Mouse (Mus musculus): ENCODE results near the gene Arpc2. TPM values are rescaled to one million over a fixed set of nuclear protein-coding genes. Genes with fewer than 3 reads are reported as not detected.

The Arpc2 gene
- 100 to 1,000 TPM; 249 to 278 TPM for total RNA-seq (2021)
- long read RNA-seq, experiment 1, transcript Arpc2-201 (10 exons, 1,404 nt): major isoform, 234 of 289 reads
- long read RNA-seq, experiment 1, transcript Arpc2-203 (11 exons, 1,439 nt): minor isoform, 34 of 289 reads
- long read RNA-seq, experiment 1, partial matches to known transcripts: 9 of 289 reads
- long read RNA-seq, experiment 1, other reads (novel, unspliced or antisense): 12 of 289 reads
- long read RNA-seq, experiment 2, transcript Arpc2-203 (11 exons, 1,439 nt): minor isoform, 23 of 204 reads
- long read RNA-seq, experiment 2, transcript Arpc2-201 (10 exons, 1,404 nt): major isoform, 157 of 204 reads
- long read RNA-seq, experiment 2, partial matches to known transcripts: 7 of 204 reads
- long read RNA-seq, experiment 2, other reads (novel, unspliced or antisense): 15 of 204 reads

DNA sequence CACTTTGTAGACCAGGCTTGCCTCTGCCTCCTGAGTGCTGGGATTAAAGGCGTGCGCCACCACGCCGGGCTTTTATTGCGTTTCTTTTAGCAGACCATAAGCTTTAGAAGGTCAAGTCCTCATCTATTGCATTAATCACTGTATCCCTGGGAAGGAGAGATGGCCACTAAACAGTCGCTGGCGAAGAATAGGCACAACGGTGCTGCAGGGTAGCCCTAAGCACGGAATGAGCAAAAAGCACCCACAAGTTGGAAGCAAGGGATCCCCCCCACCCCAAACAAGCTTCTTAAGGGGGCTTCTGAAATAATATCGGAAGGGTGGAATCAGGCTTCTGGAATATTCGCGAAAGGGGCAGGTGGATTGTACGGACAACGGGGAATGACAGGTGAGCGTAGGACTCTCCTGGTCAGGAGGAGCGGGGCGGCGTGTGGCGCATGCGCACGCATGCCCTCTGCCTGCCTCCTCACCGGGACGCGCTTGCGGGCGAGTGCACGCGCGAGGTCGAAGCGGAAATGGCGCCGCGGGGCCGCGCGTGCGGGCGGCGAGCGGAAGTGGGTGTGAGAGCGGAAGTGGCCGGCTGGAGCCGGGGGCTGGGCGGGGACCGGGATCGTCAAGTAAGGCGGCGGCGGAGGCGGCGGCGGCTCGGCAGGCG lies at the start of gene Arpc2:
Gene Arpc2, plus strand, starts transcription at position 147 of the 652 bp plus-strand sequence.
- DNase-seq (ENCODE audit: extremely low spot score in 1 of 2, low spot score in 2 of 2): peak; percentile 98
- intact Hi-C loops (cut with DNase I): loop anchor here (1.0 to 5.0 kb wide), 2 partner anchors 48 to 156 kb away; partner anchors contain the start of genes Aamp, Ctdsp1 and Pnkd
- Histone ChIP-seq H3K27ac (peak within 1 kb of the TSS; percentile 98), H3K4me3 (peak within 1 kb of the TSS; percentile 85)
- TF ChIP-seq CTCF (IDR thresholded peaks at IDR 0.05): no peak

- H3K4me3 ChIP-seq: no peak overlapping the region
- intact Hi-C loops (cut with DNase I): no loop called here
- no peak for DNase-seq (ENCODE audit: extremely low spot score in 1 of 2, low spot score in 2 of 2)
- no peak for TF ChIP-seq CTCF (IDR thresholded peaks at IDR 0.05)
- no peak overlapping the region for H3K27ac ChIP-seq
Observed at GRCm38 (mm10) chr1:74190471-74190870, 45.4 kb upstream of the Arpc2 start.

DNA sequence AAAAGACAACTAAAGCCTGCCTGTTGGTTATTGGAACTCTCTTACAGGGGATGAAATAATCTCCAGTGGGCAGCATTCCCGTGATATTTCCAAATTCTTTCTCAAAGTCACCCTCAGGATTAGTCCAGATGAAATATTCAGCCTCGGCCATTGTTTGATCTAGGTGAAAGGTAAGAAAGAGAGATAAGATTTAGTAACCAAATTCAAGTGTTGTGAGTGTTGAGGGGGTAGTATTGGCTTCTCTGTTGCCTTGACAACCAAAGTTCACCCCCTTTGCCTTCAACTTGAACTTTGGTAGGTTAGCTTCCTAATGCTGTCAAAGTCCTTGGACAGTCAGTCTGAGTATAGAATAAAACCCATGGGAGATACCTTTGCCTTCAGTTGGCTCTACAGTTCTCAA lies 43.2 kb upstream of the Arpc2 start:
- no peak for DNase-seq (ENCODE audit: extremely low spot score in 1 of 2, low spot score in 2 of 2)
- TF ChIP-seq CTCF (IDR thresholded peaks at IDR 0.05): no peak
- intact Hi-C loops (cut with DNase I): no loop called here

DNA sequence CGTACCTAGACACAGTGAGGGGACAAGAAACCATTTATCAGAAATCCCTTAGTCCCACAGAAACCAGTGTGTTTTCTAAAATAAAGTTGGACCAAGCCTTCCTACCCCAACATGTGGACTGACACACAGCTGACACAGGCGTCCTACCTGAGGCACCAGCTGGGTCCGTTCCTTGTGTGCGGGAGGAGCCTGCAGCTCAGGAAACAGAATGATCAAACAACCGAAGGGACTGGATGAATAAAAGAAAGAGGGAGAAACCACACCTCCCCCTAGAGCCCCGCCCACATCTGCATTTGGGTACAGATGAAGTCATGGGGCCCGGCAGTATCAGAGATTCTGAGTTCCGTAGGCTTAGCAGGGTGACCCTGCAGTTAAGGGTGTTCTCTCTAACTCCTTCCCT lies 41.4 kb upstream of the Arpc2 start, which contains the start of gene Cxcr1:
Gene Cxcr1, minus strand, starts transcription at position 187 of the 400 bp plus-strand sequence.
- Histone ChIP-seq H3K4me3 (no peak within 1 kb of the TSS), H3K27ac (no peak within 1 kb of the TSS)
- TF ChIP-seq CTCF (IDR thresholded peaks at IDR 0.05): no peak
- intact Hi-C loops (cut with DNase I): no loop called here
- DNase-seq (ENCODE audit: extremely low spot score in 1 of 2, low spot score in 2 of 2): no peak

More for the DNA sequence above, 43.2 kb upstream of the Arpc2 start:
- Histone ChIP-seq H3K27ac (no peak overlapping the region), H3K4me3 (no peak overlapping the region)

DNA sequence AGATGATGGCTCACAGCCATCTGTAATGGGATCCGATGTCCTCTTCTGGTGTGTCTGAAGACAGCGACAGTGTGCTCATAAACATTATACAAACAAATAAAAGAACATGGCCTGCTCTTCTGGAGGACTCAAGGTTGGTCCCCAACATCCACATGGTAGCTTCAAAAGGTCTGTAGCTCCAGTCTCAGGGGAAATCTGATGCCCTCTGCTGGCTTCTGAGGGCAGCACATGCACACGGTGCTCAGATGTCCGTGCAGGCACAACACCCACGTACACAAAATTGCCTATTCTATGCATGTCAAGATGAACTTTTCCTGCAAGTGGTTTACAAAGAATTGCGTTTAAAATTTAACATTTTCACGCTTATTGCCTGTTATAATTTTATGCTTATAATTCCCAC lies 39.9 kb upstream of the Arpc2 start:
- intact Hi-C loops (cut with DNase I): loop anchor here (1.0 kb wide), 1 partner anchor 295 kb away; no protein-coding TSS in a partner anchor
- no peak overlapping the region for H3K4me3 ChIP-seq
- DNase-seq (ENCODE audit: extremely low spot score in 1 of 2, low spot score in 2 of 2): no peak
- H3K27ac ChIP-seq: no peak overlapping the region
- TF ChIP-seq CTCF (IDR thresholded peaks at IDR 0.05): peak; percentile 55

DNA sequence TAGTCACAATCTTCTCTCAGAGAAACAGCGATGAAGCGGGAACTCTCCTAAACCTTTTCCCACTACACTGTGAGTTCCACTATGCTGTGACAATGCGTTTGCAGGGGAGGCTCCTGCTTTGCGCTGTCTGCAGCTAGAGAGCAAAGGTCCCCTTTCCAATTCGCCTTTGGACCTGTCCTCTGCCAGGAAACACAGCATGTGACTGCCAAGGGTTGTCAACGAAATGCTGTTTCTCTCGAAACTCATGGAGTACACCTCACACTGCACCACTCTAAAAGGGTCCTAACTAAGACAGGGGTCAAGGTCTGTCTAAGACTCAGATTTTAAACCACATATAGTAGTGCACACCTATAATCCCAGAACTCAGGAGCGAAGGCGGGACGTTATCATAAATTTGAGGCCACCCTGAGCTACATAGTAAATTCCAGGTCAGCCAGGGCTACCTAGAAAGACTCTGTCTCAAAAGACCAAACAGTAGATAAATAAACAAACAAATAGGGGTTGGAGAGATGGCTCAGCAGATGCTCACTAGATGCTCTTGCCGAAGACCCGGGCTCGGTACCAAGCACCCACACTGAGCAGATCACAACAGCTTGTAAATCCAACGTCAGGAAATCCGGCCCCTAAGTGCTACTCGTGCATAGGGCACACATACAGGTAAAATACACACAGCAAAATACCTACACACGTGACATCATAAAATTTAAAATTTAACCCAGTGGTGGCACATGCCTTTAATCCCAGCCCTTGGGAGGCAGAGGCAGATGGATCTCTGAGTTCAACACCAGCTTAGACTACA lies 39.1 kb upstream of the Arpc2 start:
- Histone ChIP-seq H3K4me3 (no peak overlapping the region), H3K27ac (no peak overlapping the region)
- no peak for TF ChIP-seq CTCF (IDR thresholded peaks at IDR 0.05)
- no peak for DNase-seq (ENCODE audit: extremely low spot score in 1 of 2, low spot score in 2 of 2)
- intact Hi-C loops (cut with DNase I): loop anchor here (1.0 kb wide), 1 partner anchor 296 kb away; no protein-coding TSS in a partner anchor

DNA sequence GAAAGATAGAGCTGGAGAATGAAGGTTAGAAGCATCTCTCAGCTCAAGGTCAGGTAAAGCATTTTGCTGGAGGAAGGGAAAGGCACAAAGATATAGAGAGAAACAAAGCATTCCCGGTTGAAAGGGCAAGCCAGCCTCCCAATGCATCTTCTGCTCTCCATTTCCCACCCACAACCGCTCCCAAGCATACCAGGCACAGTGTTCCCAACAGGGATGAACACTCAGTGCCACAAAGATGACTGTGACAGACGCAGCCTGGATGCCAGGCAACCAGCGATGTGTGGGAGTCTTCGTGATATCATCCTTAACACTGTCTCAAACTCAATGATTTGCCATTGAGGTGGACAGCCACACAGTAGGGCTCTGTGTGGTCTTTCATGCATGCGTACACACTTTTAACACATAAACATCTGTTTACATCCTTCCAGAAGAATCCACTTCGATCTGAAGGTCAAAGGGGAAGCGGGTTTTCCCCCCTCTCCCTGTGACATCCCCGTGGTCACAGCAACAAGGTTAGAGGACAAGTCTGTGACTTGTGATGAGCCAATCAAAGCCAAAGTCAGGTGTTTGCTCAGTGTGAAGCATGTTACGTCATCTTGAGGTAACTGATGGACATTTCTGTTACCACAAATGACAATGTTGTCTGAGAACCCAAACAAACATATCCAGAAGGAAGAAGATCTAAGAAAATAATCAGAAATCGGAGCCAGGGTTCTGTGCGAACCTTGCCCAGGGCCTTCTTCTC lies 38.0 kb upstream of the Arpc2 start:
- Histone ChIP-seq H3K4me3 (no peak overlapping the region), H3K27ac (no peak overlapping the region)
- peak; percentile 42 to 58 for DNase-seq (ENCODE audit: extremely low spot score in 1 of 2, low spot score in 2 of 2)
- TF ChIP-seq CTCF (IDR thresholded peaks at IDR 0.05): no peak
- intact Hi-C loops (cut with DNase I): no loop called here

GRCm38 (mm10) chr1:74199046-74199445 lies 36.8 kb upstream of the Arpc2 start:
- intact Hi-C loops (cut with DNase I): no loop called here
- no peak overlapping the region for H3K27ac ChIP-seq
- no peak overlapping the region for H3K4me3 ChIP-seq
- TF ChIP-seq CTCF (IDR thresholded peaks at IDR 0.05): no peak
- DNase-seq (ENCODE audit: extremely low spot score in 1 of 2, low spot score in 2 of 2): no peak

- TF ChIP-seq CTCF (IDR thresholded peaks at IDR 0.05): no peak
- no peak overlapping the region for H3K27ac ChIP-seq
- no peak overlapping the region for H3K4me3 ChIP-seq
- no peak for DNase-seq (ENCODE audit: extremely low spot score in 1 of 2, low spot score in 2 of 2)
- intact Hi-C loops (cut with DNase I): no loop called here
Observed at GRCm38 (mm10) chr1:74201048-74201844, 34.6 kb upstream of the Arpc2 start.

- Histone ChIP-seq H3K27ac (no peak overlapping the region), H3K4me3 (no peak overlapping the region)
- TF ChIP-seq CTCF (IDR thresholded peaks at IDR 0.05): no peak
- intact Hi-C loops (cut with DNase I): no loop called here
- no peak for DNase-seq (ENCODE audit: extremely low spot score in 1 of 2, low spot score in 2 of 2)
Observed at GRCm38 (mm10) chr1:74203457-74203856, 32.4 kb upstream of the Arpc2 start.
